Mouse (Mus musculus) liver, embryonic 14.5 days (tissue): ENCODE results near the gene Cfap46. TPM values are rescaled to one million over a fixed set of nuclear protein-coding genes. Genes with fewer than 3 reads are reported as not detected.

Source experiments
- ATAC-seq: fragments of 200-750 bp; cut with Nextera tagmentation; 2 replicates; pipeline ENCODE4 v1.8.0; 2017; ENCODE audit warnings: moderate number of reproducible peaks, mild to moderate bottlenecking, moderate library complexity; ENCODE audit not compliant: insufficient read depth
- DNase-seq, 3 experiments: peaks; one replicate each; pipeline ENCODE4 v3.0.0-alpha.2; 2012 to 2013; ENCODE audit warnings: low read depth in 3 of 3, low spot score in 3 of 3
- H3K27ac ChIP-seq: fragments of 300-500 bp; sonication (generic); 2 replicates; pipeline ENCODE4 v1.5.1; 2014; ENCODE audit warnings: moderate library complexity, mild to moderate bottlenecking, control low read depth, inconsistent platforms
- H3K27me3 ChIP-seq: fragments of 300-500 bp; sonication (generic); 2 replicates; pipeline ENCODE4 v1.6.1; 2014; ENCODE audit warnings: mild to moderate bottlenecking, low read length, moderate library complexity; ENCODE audit not compliant: control insufficient read depth, insufficient read depth
- H3K36me3 ChIP-seq: fragments of 300-500 bp; sonication (generic); replicated peaks from 2 replicates; pipeline ENCODE4 v1.6.1; 2014; ENCODE audit warnings: low read depth; ENCODE audit not compliant: control insufficient read depth, insufficient read depth
- H3K4me1 ChIP-seq, 2 experiments: fragments of 200-500 bp in 1 of 2; fragments of 300-500 bp in 1 of 2; sonication (generic) in 1 of 2; replicated peaks; 2 replicates each; pipeline ENCODE4 v1.6.1; 2012 to 2014; ENCODE audit warnings: antibody characterized with exemption in 1 of 2, inconsistent platforms in 1 of 2, low read length in 1 of 2; ENCODE audit not compliant: control insufficient read depth in 2 of 2, insufficient read depth in 2 of 2
- H3K4me2 ChIP-seq: fragments of 300-500 bp; sonication (generic); 2 replicates; pipeline ENCODE4 v1.6.1; 2014; ENCODE audit warnings: low read depth, mild to moderate bottlenecking, control low read depth, moderate library complexity
- H3K4me3 ChIP-seq, 2 experiments: fragments of 200-500 bp in 1 of 2; fragments of 300-500 bp in 1 of 2; sonication (generic) in 1 of 2; 2 replicates each; pipeline ENCODE4 v1.5.1; 2012 to 2014; ENCODE audit warnings: low read depth in 2 of 2, low read length in 2 of 2, mild to moderate bottlenecking in 2 of 2, control low read depth in 1 of 2, inconsistent platforms in 1 of 2, moderate library complexity in 1 of 2; ENCODE audit not compliant: insufficient read depth in 1 of 2
- H3K9ac ChIP-seq: fragments of 300-500 bp; sonication (generic); replicated peaks from 2 replicates; pipeline ENCODE4 v1.6.1; 2014; ENCODE audit warnings: mild to moderate bottlenecking, control low read depth, moderate library complexity
- H3K9me3 ChIP-seq: fragments of 300-500 bp; sonication (generic); 2 replicates; pipeline ENCODE4 v1.6.1; 2016; ENCODE audit warnings: low read length, mixed read lengths; ENCODE audit not compliant: control insufficient read depth
- CTCF ChIP-seq: IDR thresholded peaks from 2 replicates; pipeline ENCODE4 v1.5.1; 2016; ENCODE audit warnings: antibody characterized with exemption, low read depth, control low read depth
- EP300 ChIP-seq: IDR thresholded peaks from 2 replicates; pipeline ENCODE4 v1.6.1; 2016; ENCODE audit warnings: antibody characterized with exemption, low read depth
- WGBS: fragments of 180-500 bp; shearing (Covaris S2); extraction: QIAGEN DNeasy Blood & Tissue Kit; methylation state at CpG from one replicate; pipeline ENCODE4 v1.1.7; 2014; ENCODE audit not compliant: insufficient replicate concordance; 5-methylcytosine and 5-hydroxymethylcytosine counted together
- polyA plus RNA-seq, 2 experiments: library from polyadenylated mRNA; depleted of rRNA in 1 of 2; stranded (reverse) in 1 of 2; unstranded in 1 of 2; fragments of >200 nt; fragmentation: Nextera tagmentation in 1 of 2; extraction: Ambion mirVana in 1 of 2; gene quantifications; 2 replicates each; pipeline versions ENCODE4 v1.2.1 to v1.2.3; 2012 to 2014

Gene Cfap46
- polyA plus RNA-seq, 2 experiments, result not detected

- WGBS, result 3% methylated on average over 29 of the region's 29 CpGs
- no peak for DNase-seq
- Histone ChIP-seq H3K9ac (no peak overlapping the region), H3K4me1 (no peaks in the 10 kb centered on the region), H3K27me3 (peaks cover 71% of the 10 kb centered on the region), H3K27ac (no peak overlapping the region), H3K4me3 (no peak overlapping the region), H3K4me2 (no peak overlapping the region), H3K36me3 (no peaks in the 10 kb centered on the region), H3K9me3 (no peaks in the 10 kb centered on the region)
- no peak for ATAC-seq
- TF ChIP-seq CTCF, result no peak
- TF ChIP-seq EP300, result no peak
Measured at GRCm38 (mm10) chr7:139585183-139585821, 98.3 kb downstream of the Cfap46 start.

- no peak overlapping the region for H3K4me3 ChIP-seq
- DNase-seq, result no peak
- no peak for ATAC-seq
- H3K9ac ChIP-seq, result no peak overlapping the region
- TF ChIP-seq CTCF (no peak), EP300 (no peak)
- no peak overlapping the region for H3K27ac ChIP-seq
- H3K27me3 ChIP-seq, result peaks cover 79% of the 10 kb centered on the region
- no peaks in the 10 kb centered on the region for H3K4me1 ChIP-seq
- 2% methylated on average over 53 of the region's 53 CpGs for WGBS
- H3K9me3 ChIP-seq, result no peaks in the 10 kb centered on the region
- no peak overlapping the region for H3K4me2 ChIP-seq
- no peaks in the 10 kb centered on the region for H3K36me3 ChIP-seq
Measured at GRCm38 (mm10) chr7:139584221-139585175, 99.1 kb downstream of the Cfap46 start.

- Histone ChIP-seq H3K9me3 (no peaks in the 10 kb centered on the region), H3K27ac (no peak overlapping the region), H3K9ac (no peak overlapping the region), H3K4me3 (no peak overlapping the region), H3K27me3 (peaks cover 84% of the 10 kb centered on the region), H3K4me2 (no peak overlapping the region), H3K36me3 (no peaks in the 10 kb centered on the region), H3K4me1 (no peaks in the 10 kb centered on the region)
- ATAC-seq (no peak), DNase-seq (no peak)
- 14% methylated on average over 17 of the region's 17 CpGs for WGBS
- TF ChIP-seq EP300 (no peak), CTCF (no peak)
Measured at GRCm38 (mm10) chr7:139583094-139583737, 100.4 kb downstream of the Cfap46 start.

- no peak within 1 kb of the TSS for H3K9ac ChIP-seq
- H3K4me2 ChIP-seq, result no peak within 1 kb of the TSS
- no peak within 1 kb of the TSS for H3K4me3 ChIP-seq
- H3K27me3 ChIP-seq, result peaks cover 84% of the 10 kb centered on the region
- WGBS, result under 1% methylated on average over 52 of the region's 56 CpGs
- DNase-seq, result no peak
- no peaks in the 10 kb centered on the region for H3K9me3 ChIP-seq
- ATAC-seq, result no peak
- TF ChIP-seq CTCF (no peak), EP300 (no peak)
- H3K4me1 ChIP-seq, result no peaks in the 10 kb centered on the region
- H3K36me3 ChIP-seq, result no peaks in the 10 kb centered on the region
- no peak within 1 kb of the TSS for H3K27ac ChIP-seq
Measured at GRCm38 (mm10) chr7:139582595-139582994, 101.0 kb downstream of the Cfap46 start, which contains the start of gene Nkx6-2. TSS of gene Nkx6-2 (minus strand) at chr7:139582797.
